In the genomic region with DNA sequence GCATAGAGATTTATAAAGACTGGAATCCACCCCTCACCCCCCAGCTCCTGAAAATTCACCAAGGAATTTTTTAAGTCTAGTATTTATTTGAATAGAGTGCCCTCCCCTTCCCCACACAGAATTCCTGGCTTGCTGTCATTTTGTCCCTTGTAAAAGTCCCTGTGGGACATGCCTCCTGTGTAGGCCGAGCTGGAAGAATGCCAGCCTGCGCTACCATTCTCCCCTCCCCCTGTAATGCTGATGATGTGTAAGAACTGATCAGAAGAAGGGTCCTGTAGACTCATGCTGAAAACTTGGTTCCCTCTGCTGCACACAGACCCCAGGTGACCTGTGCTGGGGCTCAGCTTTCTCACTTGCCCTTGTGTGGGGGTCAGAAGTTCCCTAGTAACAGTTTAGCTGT, we compare ENCODE assay signal across 22 mouse cellular contexts. TPM values are rescaled to one million over a fixed set of nuclear protein-coding genes. Genes with fewer than 3 reads are reported as not detected.
A peak's percentile ranks its signal among the peaks of the same experiment; 100 is the strongest.
DNase-seq lines count a peak whose midpoint lies in the region; ATAC-seq and TF ChIP-seq lines count a peak whose summit lies in the region.
"Had no signal": no experiment of that assay in that cellular context is flagged by ENCODE, and none has a peak within 500 bp of the region (broad histone marks: within the 10 kb centered on the region; RNA-seq: fewer than 3 reads in every experiment).

No protein-coding gene starts in this region.

- H3K9ac ChIP-seq in midbrain, embryonic 14.5 days (replicated peaks; ENCODE audit: low read length): no peak overlapping the region
- no peak overlapping the region for H3K9ac ChIP-seq in midbrain, embryonic 11.5 days (ENCODE audit: low read length)
- no peak overlapping the region for H3K9ac ChIP-seq in limb, embryonic 14.5 days (ENCODE audit: low read depth, low read length, severe bottlenecking)
- H3K9ac ChIP-seq: forebrain, postnatal 0 days; heart, embryonic 15.5 days; hindbrain, embryonic 15.5 days had no signal

- no peaks in the 10 kb centered on the region for H3K36me3 ChIP-seq in midbrain, embryonic 14.5 days (ENCODE audit: control insufficient read depth, insufficient read depth, low read length)
- no peaks in the 10 kb centered on the region for H3K36me3 ChIP-seq in midbrain, embryonic 11.5 days (ENCODE audit: control insufficient read depth, insufficient read depth, low read length)
- H3K36me3 ChIP-seq in limb, embryonic 14.5 days (ENCODE audit: control insufficient read depth, insufficient read depth, low read length): no peaks in the 10 kb centered on the region
- H3K36me3 ChIP-seq: heart, embryonic 15.5 days had no signal

- WGBS in midbrain, embryonic 14.5 days: 52% methylated on average over 2 of the region's 2 CpGs
- 79% methylated on average over 2 of the region's 2 CpGs for WGBS in midbrain, embryonic 11.5 days
- 42% methylated on average over 2 of the region's 2 CpGs for WGBS in limb, embryonic 14.5 days

- no peak overlapping the region for H3K4me3 ChIP-seq in midbrain, embryonic 14.5 days (replicated peaks; ENCODE audit: low read depth, low read length)
- H3K4me3 ChIP-seq in midbrain, embryonic 11.5 days (ENCODE audit: low read depth, low read length): no peak overlapping the region
- H3K4me3 ChIP-seq in limb, embryonic 14.5 days (replicated peaks; ENCODE audit: low read length): no peak overlapping the region
- H3K4me3 ChIP-seq: embryonic facial prominence, embryonic 10.5 days; heart, embryonic 15.5 days; hindbrain, embryonic 15.5 days; midbrain, embryonic 10.5 days had no signal

- ATAC-seq in midbrain, embryonic 14.5 days (ENCODE audit: low FRiP score, low TSS enrichment): no peak
- ATAC-seq in midbrain, embryonic 11.5 days (ENCODE audit: low FRiP score): no peak
- ATAC-seq in limb, embryonic 14.5 days (ENCODE audit: low FRiP score, low read depth): no peak
- ATAC-seq in inflammation-experienced regulatory T-cells, adult 6 months: no peak
- ATAC-seq: forebrain, postnatal 0 days; intestine, embryonic 16.5 days had no signal

- no peak overlapping the region for H3K27ac ChIP-seq in midbrain, embryonic 14.5 days (replicated peaks; ENCODE audit: low read depth, low read length)
- H3K27ac ChIP-seq in midbrain, embryonic 11.5 days (ENCODE audit: low read depth, low read length): no peak overlapping the region
- H3K27ac ChIP-seq in limb, embryonic 14.5 days (replicated peaks; ENCODE audit: low read depth, low read length): no peak overlapping the region
- H3K27ac ChIP-seq: embryonic facial prominence, embryonic 10.5 days; heart, embryonic 15.5 days; hindbrain, embryonic 15.5 days; midbrain, embryonic 10.5 days; stomach, postnatal 0 days had no signal

- no peaks in the 10 kb centered on the region for H3K27me3 ChIP-seq in midbrain, embryonic 14.5 days (ENCODE audit: control insufficient read depth, insufficient read depth, low read length)
- H3K27me3 ChIP-seq in midbrain, embryonic 11.5 days (ENCODE audit: control insufficient read depth, insufficient read depth, low read length): no peaks in the 10 kb centered on the region
- H3K27me3 ChIP-seq in limb, embryonic 14.5 days (ENCODE audit: control insufficient read depth, insufficient read depth, low read length): no peaks in the 10 kb centered on the region
- H3K27me3 ChIP-seq: heart, embryonic 15.5 days; hindbrain, embryonic 15.5 days had no signal

- H3K4me2 ChIP-seq in midbrain, embryonic 14.5 days (ENCODE audit: low read length): no peak overlapping the region
- no peak overlapping the region for H3K4me2 ChIP-seq in midbrain, embryonic 11.5 days
- H3K4me2 ChIP-seq in limb, embryonic 14.5 days (replicated peaks; ENCODE audit: low read depth, low read length, severe bottlenecking): no peak overlapping the region
- H3K4me2 ChIP-seq: heart, embryonic 15.5 days; hindbrain, embryonic 15.5 days had no signal

- TF ChIP-seq POLR2A in limb, embryonic 14.5 days (IDR thresholded peaks at IDR 0.05; ENCODE audit: borderline replicate concordance, extremely low read depth, insufficient read depth, insufficient read length): no peak

- H3K9me3 ChIP-seq in midbrain, embryonic 14.5 days (ENCODE audit: control insufficient read depth, low read length): no peaks in the 10 kb centered on the region
- H3K9me3 ChIP-seq in midbrain, embryonic 11.5 days (ENCODE audit: control insufficient read depth, low read length): no peaks in the 10 kb centered on the region
- no peaks in the 10 kb centered on the region for H3K9me3 ChIP-seq in limb, embryonic 14.5 days (ENCODE audit: control insufficient read depth, low read length)
- H3K9me3 ChIP-seq: embryonic facial prominence, embryonic 10.5 days; heart, embryonic 15.5 days; hindbrain, embryonic 15.5 days; midbrain, embryonic 10.5 days had no signal

- DNase-seq in heart, postnatal 4 days: peak; percentile 26
- no peak for DNase-seq in heart, adult 18-20 months
- peak; percentile 38 for DNase-seq in kidney, postnatal 14 days
- DNase-seq in kidney, postnatal 36 days: no peak
- DNase-seq in midbrain, embryonic 14.5 days: peak; percentile 45
- no peak for DNase-seq in midbrain, embryonic 11.5 days (ENCODE audit: low spot score, missing footprints)
- peak; percentile 33 for DNase-seq in limb, embryonic 14.5 days (ENCODE audit: low spot score)
- DNase-seq: adrenal gland, adult 2 months; cerebellum, adult 11-12 months; cerebellum, postnatal 10 days; forebrain, postnatal 0 days; gastrocnemius, postnatal 14 days; liver; thymus, adult 2 months; thymus, postnatal 4 days had no signal

- H3K4me1 ChIP-seq in midbrain, embryonic 14.5 days (ENCODE audit: control insufficient read depth, insufficient read depth, low read length): no peaks in the 10 kb centered on the region
- no peaks in the 10 kb centered on the region for H3K4me1 ChIP-seq in midbrain, embryonic 11.5 days (ENCODE audit: control insufficient read depth, insufficient read depth, low read length)
- peaks cover 8% of the 10 kb centered on the region for H3K4me1 ChIP-seq in limb, embryonic 14.5 days (ENCODE audit: control insufficient read depth, insufficient read depth, low read length)
- H3K4me1 ChIP-seq: midbrain, embryonic 10.5 days had no signal

RNA-seq across cellular contexts. Expression of gene 1500009L16Rik, which starts 37.9 kb away (rescaled TPM):
- total RNA-seq in heart, postnatal 4 days (2021): 10 to 100 TPM; 18.4 to 19.2 TPM
- 1 to 10 TPM; 5.3 to 5.6 TPM for total RNA-seq in heart, adult 18-20 months (2021)
- 65.9 and 76.9 TPM in 2 replicates for polyA plus RNA-seq in midbrain, embryonic 14.5 days (2014; fragmentation: Nextera tagmentation; extraction: Ambion mirVana)
- polyA plus RNA-seq in midbrain, embryonic 11.5 days (2014; fragmentation: Nextera tagmentation; extraction: Ambion mirVana): 40.0 and 44.3 TPM in 2 replicates
- polyA plus RNA-seq in limb, embryonic 14.5 days (2012; rRNA removed): 19.8 and 20.2 TPM in 2 replicates
- polyA plus RNA-seq in limb, embryonic 14.5 days (2014; fragmentation: Nextera tagmentation; extraction: Ambion mirVana): 27.1 and 29.9 TPM in 2 replicates
- polyA plus RNA-seq in inflammation-experienced regulatory T-cells, adult 6 months (2017; shearing (Covaris generic)): 10 to 100 TPM in 1 of 3 experiments, 1 to 10 TPM in 2; 1.8 to 38.5 (median 2.7) TPM

Comparison
In these comparisons a context has a peak if more than half of its experiments do, and no peak if none do; other contexts are left out.
1. DNase-seq: peak in heart, postnatal 4 days (single experiment), kidney, postnatal 14 days (single experiment), midbrain, embryonic 14.5 days (single experiment) and limb, embryonic 14.5 days (single experiment); none in heart, adult 18-20 months (0 of 2), kidney, postnatal 36 days (0 of 2) and midbrain, embryonic 11.5 days (single experiment).